ENCODE assay signal across 10 mouse cellular contexts in the genomic region with DNA sequence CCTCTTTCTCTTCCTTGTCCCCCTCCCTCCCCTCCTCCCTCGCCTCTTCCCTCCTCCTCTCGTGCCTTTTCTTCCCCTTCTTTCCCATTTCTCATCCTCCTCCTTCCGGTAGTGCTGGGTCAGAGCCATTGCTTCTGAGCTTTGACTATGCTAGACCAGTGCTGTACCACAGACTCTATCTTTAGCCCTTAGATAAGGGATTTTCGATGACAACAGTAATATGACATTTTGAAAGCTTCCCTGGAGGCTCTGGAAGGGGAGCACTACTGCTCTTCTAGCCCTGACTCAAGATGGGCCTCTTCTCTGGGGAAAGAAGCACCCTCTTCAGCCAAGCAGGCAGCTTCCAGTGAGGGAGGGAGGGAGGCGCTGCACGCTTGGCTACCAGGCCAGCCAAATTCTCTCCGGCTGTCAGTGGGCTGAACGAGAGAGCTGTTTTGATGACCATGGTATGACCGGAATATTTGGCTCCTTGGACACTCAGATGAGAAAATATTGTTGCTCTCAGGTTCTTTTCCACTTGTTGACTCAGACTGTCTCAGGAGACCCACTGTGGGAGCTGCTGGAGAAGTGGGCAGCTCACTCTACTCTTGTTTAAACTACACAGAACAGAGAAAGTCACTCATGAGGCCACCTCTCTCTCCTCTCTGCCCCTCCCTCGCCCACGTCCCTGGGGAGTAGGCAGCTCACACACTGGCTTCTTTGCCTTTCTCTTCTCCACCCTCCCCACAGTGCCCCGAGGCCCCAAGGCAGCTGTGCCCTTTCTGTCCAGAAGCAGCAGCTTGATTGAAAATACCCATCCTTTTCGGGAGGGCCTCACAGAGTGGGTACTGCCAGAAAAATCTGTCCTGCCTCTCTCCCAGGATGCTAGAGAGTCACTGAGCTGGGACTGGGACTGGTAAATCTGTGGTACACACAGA. TPM values are rescaled to one million over a fixed set of nuclear protein-coding genes. Genes with fewer than 3 reads are reported as not detected.
DNase-seq lines count a peak whose midpoint lies in the region; ATAC-seq and TF ChIP-seq lines count a peak whose summit lies in the region.
"Had no signal": no experiment of that assay in that cellular context is flagged by ENCODE, and none has a peak within 500 bp of the region (broad histone marks: within the 10 kb centered on the region; RNA-seq: fewer than 3 reads in every experiment).

No protein-coding gene starts in this region.

- H3K4me3 ChIP-seq in hindbrain, postnatal 0 days (ENCODE audit: low read length): no peak overlapping the region
- H3K4me3 ChIP-seq: liver, embryonic 13.5 days had no signal

- peak overlapping the region; percentile 28; the same call in 1 of the 2 replicates for H3K27ac ChIP-seq in hindbrain, postnatal 0 days
- H3K27ac ChIP-seq: kidney, postnatal 0 days; liver, embryonic 13.5 days had no signal

- WGBS in hindbrain, postnatal 0 days: 44% methylated on average over 13 of the region's 13 CpGs

- no peaks in the 10 kb centered on the region for H3K9me3 ChIP-seq in hindbrain, postnatal 0 days (ENCODE audit: low read length)
- H3K9me3 ChIP-seq: liver, embryonic 13.5 days had no signal

- no peaks in the 10 kb centered on the region for H3K27me3 ChIP-seq in hindbrain, postnatal 0 days (ENCODE audit: insufficient read depth, low read length)

- TF ChIP-seq CTCF in hindbrain, postnatal 0 days (IDR thresholded peaks at IDR 0.05; ENCODE audit: low read depth): no peak

- no peaks in the 10 kb centered on the region for H3K4me1 ChIP-seq in hindbrain, postnatal 0 days (ENCODE audit: insufficient read depth, low read length)

- no peak overlapping the region for H3K9ac ChIP-seq in hindbrain, postnatal 0 days (replicated peaks; ENCODE audit: low read length)
- H3K9ac ChIP-seq: liver, embryonic 13.5 days had no signal

- peak; percentile 45; the same call in 1 of the 2 replicates for ATAC-seq in hindbrain, postnatal 0 days

- no peak overlapping the region for H3K4me2 ChIP-seq in hindbrain, postnatal 0 days (ENCODE audit: low read depth, low read length)
- H3K4me2 ChIP-seq: liver, embryonic 13.5 days had no signal

- H3K36me3 ChIP-seq in hindbrain, postnatal 0 days (ENCODE audit: insufficient read depth, low read length): no peaks in the 10 kb centered on the region
- H3K36me3 ChIP-seq: liver, embryonic 13.5 days had no signal

- peak; percentile 42 to 56 for DNase-seq in kidney, postnatal 4 days
- DNase-seq in kidney, adult 11 months: no peak
- peak; percentile 35 for DNase-seq in MN1 (ENCODE audit: low spot score)
- DNase-seq in heart, adult 9 months (ENCODE audit: low spot score in 2 of 2): peak; percentile 51 to 66
- peak; percentile 54 for DNase-seq in hindbrain, postnatal 0 days (ENCODE audit: low spot score)
- DNase-seq in T-cell, adult 2 months (ENCODE audit: low spot score): no peak
- DNase-seq in left cerebral cortex, adult 8-10 months (ENCODE audit: low spot score in 2 of 2): no peak
- DNase-seq in thymus, postnatal 4 days: no peak
- DNase-seq: liver, embryonic 13.5 days had no signal

RNA-seq across cellular contexts. Expression of gene Cdkn1a, which starts 28.4 kb away (rescaled TPM):
- 48.9 and 50.0 TPM in 2 replicates for total RNA-seq in hindbrain, postnatal 0 days (2014; rRNA removed)
- 242 and 257 TPM in 2 replicates for polyA plus RNA-seq in hindbrain, postnatal 0 days (2015; fragmentation: Nextera tagmentation; extraction: Ambion mirVana)
- total RNA-seq in left cerebral cortex, adult 8-10 months (2022): 10 to 100 TPM; 18.9 to 27.0 (median 19.5) TPM

RNA-seq across cellular contexts. Expression of gene Srsf3, which starts 29.9 kb away (rescaled TPM):
- total RNA-seq in hindbrain, postnatal 0 days (2014; rRNA removed): 139 and 147 TPM in 2 replicates
- 298 and 315 TPM in 2 replicates for polyA plus RNA-seq in hindbrain, postnatal 0 days (2015; fragmentation: Nextera tagmentation; extraction: Ambion mirVana)
- total RNA-seq in left cerebral cortex, adult 8-10 months (2022): 100 to 1,000 TPM; 101 to 142 (median 115) TPM

RNA-seq across cellular contexts. Expression of gene Rab44, which starts 51.6 kb away (rescaled TPM):
- total RNA-seq in hindbrain, postnatal 0 days (2014; rRNA removed): 1.2 TPM in 2 replicates
- polyA plus RNA-seq in hindbrain, postnatal 0 days (2015; fragmentation: Nextera tagmentation; extraction: Ambion mirVana): 0.05 and 0.20 TPM in 2 replicates
- total RNA-seq in left cerebral cortex, adult 8-10 months (2022): under 1 TPM in 1 of 4 experiments, not detected in 3; 0.14 TPM

RNA-seq across cellular contexts. Expression of gene Stk38, which starts 54.6 kb away (rescaled TPM):
- 56.2 and 58.7 TPM in 2 replicates for total RNA-seq in hindbrain, postnatal 0 days (2014; rRNA removed)
- polyA plus RNA-seq in hindbrain, postnatal 0 days (2015; fragmentation: Nextera tagmentation; extraction: Ambion mirVana): 52.7 and 60.8 TPM in 2 replicates
- total RNA-seq in left cerebral cortex, adult 8-10 months (2022): 10 to 100 TPM; 46.7 to 54.7 (median 48.4) TPM

Comparison
In these comparisons a context has a peak if more than half of its experiments do, and no peak if none do; other contexts are left out.
1. DNase-seq: peak in kidney, postnatal 4 days (2 of 2), MN1 (single experiment), heart, adult 9 months (2 of 2) and hindbrain, postnatal 0 days (single experiment); none in kidney, adult 11 months (single experiment), T-cell, adult 2 months (single experiment), left cerebral cortex, adult 8-10 months (0 of 2) and thymus, postnatal 4 days (single experiment).